Mouse (Mus musculus) gastrocnemius, adult 18-20 months (tissue): ENCODE measurements at regions not wholly inside any gene's neighbourhood (a gene's known extent, or its start where the extent isn't known, plus 50 kb on each side); places are given as distances from the start of the nearest gene placed in this dataset.
A peak's percentile ranks its signal among the peaks of the same experiment; 100 is the strongest.

Experiments used
- DNase-seq: peaks from one replicate; pipeline ENCODE4 v3.0.0; 2021; ENCODE audit warnings: low spot score

DNA sequence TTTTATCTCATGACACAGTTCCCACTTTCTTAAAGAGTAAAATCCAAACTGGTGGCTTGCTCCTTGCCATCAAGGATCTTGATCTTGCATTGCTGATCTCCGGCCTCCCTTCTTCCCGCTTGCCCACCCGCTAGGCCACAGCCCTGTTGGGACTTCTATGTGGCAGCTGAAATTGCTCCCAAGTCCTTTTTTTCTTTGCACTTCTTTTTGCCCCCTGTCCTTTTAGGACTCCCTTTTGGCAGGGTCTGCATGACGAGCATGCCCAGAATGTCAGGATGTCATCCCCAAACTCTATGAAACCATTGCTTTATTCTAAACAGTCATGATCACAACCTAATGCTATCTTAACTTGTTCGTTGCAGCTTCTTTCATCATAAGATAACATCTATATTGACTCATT is 588.6 kb downstream of the Tox3 start:
- DNase-seq = no peak

DNA sequence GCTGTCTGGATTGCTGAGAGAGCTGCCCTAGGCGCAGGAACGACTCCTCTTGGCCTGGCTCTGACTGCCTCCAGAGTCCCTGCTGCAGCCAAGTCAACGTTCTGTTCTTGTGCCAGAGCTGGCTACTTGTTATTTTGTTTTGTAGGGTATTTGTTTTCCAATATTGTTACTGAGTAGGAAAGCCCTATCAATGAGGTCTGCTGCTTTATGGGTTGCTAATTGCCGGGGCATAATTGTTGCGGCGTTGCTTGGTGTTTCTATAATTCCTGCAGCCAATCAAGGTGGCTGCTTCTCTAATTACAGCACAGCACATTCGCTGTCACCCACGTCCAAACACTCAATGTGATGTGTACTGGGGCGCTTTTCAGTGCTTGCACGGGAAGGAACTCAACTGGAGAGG is 589.4 kb downstream of the Tox3 start:
- no peak for DNase-seq

DNA sequence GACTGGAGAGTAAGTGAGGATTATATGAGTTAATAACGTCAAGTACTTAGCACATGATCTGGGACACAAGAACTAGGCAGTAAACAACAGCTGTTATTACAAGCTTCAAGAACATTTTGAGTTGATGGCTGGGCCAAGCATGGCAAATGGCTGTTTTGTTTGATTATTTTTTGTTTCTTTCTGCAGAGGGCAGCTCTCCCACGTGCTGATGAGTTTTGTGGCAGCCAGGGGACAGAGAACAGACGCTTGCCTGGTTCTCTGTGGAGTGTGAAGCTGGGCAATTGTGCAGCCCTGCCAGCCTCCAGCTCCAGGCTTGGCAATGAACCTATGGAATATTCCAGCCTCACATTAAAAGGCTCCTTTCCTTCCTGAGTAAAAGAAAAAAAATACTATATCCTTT is 592.2 kb downstream of the Tox3 start:
- no peak for DNase-seq

DNA sequence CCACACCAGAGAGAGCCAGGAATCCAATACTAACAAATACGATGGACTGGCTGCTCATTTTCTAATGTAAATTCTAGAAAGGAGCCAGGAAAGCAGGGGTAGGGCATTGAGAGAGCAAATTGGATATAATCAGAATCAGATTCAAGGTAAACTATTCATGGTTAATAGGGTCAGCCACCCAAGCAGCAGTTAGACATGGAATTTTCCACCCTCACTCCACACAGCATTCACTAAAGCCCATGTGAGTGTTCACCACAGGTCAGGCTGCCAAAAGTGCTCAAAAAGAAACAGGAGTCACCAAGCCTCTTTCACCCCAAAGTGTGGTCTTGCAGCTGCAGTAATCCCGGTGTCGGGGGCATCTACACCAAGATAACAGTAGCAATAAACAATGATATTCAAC is 596.9 kb downstream of the Tox3 start:
- no peak for DNase-seq

DNA sequence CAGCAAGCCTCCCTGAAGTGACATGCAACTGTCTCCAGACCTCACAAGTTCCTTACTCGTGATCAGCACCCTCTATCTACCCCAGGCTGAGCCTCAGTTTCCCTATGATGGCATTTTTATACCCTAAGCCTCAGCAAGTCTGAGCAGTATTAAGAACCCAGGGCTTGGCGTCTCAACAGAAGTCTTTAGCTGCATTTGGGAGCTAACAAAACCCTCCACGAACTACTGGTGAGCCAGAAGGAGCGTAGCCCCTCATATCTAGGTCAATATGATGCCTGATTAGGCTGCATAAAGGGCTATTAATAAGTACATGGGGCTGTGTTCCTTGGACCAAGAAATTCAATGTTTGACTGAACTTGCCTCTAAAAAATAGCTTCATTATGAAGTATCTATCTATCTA is 600.4 kb downstream of the Tox3 start:
- no peak for DNase-seq

DNA sequence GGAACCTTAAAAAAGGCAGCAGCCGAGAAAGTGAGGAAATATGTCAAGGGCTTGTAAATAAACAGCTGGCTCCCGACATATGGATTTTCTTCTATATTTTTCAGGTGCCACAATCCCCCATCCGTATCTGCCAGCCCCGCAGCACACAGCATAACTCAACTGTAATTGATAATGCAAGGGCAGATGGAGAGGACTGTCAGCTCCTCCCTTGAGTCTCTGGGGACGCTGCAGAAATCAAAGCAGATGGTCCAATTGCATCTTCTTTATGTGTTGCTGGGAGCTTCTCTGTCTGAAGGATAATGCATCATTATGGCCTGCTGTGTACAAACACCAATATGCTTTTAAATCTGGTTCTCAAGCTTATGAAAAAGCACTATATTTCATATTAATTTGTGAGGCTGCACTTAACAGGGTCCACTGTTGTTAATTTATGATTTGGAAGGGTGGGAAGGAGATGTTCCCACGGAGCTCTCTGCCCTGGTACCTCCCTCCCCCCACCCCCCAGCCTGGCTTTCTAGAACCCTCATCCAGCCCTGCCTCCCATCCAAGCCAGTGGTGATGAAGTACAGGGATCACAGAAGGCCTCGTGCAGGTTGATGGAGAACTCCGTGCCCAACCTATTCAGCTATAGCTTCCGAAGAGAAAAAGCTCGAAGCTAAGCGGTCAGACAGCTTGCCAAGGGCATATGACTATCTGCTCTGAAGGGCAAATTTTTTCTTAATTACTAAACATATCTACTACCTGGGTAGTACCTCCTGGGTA is 603.7 kb downstream of the Tox3 start:
- no peak for DNase-seq

DNA sequence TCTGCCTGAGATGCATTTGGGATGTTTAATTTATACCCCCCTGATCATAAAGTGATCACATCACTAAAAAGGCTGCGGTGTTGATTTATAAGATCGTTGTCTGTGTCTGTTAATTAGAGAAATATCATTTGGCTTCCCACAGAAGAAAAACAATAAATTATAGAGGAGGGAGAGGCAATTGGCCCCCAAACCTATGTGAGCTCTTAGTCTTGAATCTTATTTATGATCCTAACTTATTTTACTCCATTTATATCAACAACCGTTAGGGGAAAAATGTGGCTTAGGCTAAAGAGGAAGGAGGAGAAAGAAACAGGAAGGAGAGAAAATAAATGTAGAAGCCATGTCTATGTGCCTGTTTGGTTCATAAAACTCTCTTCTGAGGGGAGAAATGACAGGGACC is 609.5 kb downstream of the Tox3 start:
- DNase-seq = no peak

DNA sequence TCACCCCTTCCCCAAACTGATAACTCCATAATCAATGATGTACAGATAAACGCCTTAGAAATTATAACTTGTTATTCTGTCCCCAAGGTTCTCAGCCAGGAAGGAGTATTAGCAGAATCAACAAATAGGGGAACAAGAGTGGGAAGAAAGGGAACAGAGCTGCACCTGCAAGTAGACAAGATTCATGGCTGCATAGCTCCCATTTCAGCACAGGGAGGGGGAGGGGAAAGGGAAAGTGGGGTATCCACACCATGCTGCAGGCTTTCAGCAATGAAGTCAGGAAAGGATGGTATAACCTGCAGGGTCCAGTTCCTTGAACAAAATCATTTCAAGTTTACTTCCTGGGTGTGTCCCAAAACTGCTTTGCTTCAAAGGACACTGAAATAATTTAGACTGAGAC is 610.5 kb downstream of the Tox3 start:
- no peak for DNase-seq

DNA sequence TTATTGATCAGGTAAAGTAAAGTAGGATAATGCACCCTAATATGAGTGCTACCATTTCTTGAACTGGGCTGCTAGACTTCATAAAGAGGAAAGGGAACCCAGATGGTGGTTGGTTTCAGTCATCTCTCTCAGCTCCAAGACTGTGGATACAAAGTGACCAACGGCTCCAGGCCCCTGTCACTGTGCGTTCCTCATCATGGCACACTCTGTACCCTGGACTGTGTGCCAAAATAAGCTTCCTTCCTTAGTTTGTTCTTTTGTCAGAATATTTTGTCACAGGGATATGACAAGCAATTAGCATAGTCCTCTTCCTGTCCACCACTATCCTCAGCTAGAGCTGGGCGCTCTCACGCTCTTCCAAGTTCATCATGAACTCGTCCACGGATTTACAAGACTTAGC is 620.9 kb downstream of the Tox3 start:
- DNase-seq = no peak

DNA sequence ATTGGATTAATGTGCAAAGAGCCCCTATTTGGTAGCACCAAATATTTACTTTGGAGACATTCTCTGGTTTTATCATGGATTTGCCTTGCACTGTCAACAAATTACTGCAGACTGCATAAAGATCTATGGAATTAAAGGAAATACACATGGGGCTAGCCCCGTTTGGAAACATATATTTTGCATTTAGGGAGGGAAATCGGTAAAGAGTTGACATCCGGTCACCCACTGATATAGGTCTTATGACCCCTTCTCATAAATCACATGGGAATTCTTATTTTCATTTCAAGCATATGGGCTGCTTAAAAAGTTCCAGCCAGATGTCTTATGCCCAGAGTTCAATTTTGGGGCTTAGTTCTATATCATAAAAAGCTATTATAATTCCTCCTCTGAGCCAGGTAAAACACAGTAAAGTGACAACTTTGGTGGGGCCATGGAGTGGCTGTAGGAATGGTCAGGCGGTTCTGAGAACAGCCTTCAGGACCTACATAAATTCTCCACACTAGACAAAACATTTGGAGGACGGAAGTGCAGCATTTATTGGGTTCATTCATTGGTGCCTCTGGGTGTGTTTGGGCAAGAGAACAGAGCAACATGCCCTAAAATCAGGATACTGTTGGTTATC is 626.3 kb downstream of the Tox3 start:
- no peak for DNase-seq

DNA sequence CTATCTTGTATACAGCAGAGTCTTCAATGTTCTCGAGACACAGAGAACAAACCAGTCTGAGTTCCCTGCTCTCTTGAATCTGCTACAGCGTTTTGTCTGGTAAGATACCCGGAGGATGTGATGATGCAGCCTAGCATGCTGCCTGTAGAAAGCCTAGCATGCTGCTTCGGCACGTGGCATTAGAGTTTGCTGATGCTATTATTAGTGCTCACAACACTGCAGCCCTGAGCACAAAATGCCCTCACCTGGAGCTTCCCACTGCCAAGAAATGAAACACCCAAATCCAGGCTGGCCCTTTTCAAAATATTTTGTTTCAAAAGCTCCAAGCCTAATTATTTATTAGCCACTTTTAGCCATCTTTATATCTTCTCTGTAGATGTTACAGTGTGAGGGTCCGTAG is 634.3 kb downstream of the Tox3 start:
- no peak for DNase-seq

DNA sequence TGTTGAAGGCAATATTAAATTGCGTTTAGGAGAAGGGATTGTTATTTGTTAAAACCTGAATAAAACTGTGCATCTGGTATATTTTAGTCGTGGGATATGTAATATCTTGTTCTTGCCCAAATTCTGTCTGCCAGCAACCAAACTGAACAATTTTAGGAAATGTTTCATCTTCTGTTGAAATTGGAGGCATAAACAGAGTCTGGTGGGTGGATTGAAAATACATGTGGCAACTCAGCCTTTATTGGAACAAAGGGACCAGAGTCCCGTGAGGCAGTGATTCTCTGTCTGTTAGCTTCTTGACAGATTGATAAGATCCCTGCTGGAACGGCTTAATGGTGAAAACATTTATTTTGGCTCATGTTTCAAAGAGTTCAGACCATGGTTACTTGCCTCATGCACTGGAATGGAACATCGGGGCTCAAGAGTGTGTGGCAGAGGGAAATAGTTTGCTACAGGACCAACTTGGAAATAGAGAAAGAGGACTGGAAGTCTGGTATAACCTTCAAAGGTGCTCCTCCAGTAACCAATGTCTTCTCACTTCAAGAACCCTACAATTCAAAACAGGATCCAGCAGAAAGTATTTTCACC is 640.7 kb downstream of the Tox3 start:
- no peak for DNase-seq

DNA sequence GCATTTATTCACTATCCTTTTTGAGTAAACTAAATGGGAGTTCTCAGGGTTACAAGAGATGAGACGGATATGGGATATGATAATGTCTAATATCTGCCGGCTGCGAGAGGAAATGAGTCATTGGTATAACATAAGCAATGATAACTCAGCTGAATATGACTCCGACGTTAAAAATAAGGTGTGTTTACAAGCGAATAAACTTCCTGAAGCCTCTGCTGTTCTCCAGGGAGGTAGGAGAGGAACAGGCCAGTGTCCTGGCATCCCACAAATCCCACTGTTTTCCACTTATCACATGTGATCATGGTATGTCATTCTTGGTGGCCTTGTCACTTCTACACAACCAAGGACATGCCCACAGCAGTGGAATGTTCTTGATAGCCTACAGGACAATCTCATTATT is 641.7 kb upstream of the Sall1 start:
- DNase-seq = no peak

DNA sequence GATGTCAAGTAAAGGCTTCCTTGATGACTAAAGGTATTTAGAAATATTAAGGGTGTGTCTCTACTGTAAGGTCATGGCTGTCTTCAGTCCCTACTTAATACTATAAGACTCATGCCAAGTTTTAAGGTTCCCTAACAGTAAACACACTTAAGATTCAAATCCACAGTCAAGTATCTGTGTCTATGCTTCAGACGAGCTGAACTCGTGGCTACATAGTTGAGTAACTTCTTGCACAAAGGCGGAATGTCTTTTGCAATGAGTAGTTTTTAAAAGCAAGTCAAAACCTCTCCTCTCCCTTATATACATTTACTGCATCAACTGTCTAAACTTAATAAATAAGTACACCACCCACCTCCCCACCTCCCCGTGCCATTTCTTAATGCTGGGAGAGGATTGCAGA is 637.0 kb upstream of the Sall1 start:
- no peak for DNase-seq

DNA sequence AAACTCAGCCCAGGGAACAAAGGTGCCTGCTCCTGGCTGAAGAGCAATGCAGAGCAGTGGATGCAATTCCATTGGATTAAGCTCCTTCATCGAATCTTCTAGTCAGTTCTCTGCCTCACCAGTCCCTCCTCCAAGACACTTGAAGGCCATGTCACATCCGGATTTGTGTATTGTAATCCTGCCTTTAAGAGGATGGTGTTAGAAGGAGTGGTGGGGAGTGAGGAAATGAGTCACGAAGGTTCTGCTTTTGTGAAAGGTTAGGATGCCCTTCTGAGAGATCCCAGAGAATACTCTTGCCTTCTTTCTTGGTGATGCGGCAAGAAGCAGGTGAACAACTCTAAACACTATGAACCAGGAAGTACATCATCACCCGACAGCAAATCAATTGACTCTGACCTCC is 636.4 kb upstream of the Sall1 start:
- DNase-seq = no peak

DNA sequence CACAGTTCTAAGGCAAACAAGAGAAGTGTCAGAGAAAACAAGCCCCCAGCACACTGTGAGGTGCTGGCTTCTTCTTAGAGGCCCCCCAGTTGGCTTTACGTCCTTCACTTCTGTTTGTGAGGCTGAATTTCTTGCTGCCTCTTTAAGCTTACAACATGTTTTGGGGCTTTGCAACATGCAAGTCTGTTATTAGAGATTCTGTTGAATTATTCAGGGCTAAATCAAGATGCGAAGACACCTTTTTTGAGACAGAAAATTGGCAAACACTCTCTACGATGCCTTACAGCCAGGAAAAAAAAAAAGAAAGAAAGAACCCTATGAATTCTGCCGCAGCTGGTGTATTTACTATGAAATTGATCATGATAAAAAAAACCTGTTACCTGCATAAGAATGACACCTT is 635.6 kb upstream of the Sall1 start:
- DNase-seq = no peak

DNA sequence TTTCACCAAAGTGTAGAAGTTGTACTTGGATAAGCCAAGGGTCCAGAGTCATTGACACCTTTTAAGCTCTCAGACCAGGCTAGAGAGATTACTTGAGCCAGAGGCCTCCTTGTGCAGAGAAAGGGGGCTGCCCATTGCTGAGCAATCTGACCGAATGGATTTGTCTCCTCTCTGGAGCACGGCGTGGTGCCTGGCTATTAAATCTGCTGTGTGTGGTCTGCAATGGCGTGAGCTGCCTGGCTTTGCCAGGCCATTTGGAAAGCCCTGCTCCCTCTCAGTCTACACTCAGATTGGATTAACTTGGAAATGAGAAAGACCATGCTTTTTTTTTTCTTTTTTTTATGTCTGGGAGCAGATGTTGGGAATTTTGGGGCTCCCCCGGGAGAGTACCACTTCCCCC is 633.3 kb upstream of the Sall1 start:
- DNase-seq = no peak

DNA sequence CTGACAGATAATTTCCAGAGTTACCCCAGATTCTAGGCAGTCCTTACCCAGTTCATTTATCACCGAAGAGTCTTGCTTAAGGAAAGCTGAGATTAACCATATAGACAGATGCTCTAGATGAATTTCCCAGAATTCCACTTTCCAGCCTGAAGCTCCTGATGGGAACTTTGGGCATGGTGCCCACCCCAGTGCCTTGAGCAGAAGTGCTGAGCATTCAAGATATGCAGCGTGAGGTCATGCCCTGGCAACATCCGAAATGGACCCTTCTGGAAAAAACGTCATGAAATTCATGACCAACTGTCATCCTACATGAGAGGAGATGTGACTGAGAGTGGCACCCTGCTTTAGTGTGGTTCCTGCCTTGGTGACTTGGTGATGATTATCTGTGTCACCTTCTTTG is 629.9 kb upstream of the Sall1 start:
- no peak for DNase-seq

DNA sequence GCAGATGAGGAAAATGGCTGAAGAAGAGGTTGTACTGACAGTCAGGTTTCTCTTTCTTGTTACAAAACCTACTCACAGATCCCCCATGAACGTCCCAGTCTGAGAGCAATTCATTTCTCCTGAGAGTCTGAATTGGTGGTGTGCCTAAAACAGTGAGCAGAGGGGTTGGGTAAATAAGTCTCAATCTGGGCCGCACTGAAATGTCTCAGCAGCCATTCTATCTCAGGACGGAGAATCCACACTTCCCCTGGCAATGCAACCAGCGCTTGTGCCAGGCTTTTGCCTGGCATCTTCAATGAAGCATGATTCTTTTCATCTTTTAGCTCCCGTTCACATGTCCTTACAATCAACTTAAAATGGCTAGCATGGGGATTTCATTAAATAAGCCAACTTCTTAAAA is 628.7 kb upstream of the Sall1 start:
- DNase-seq = no peak

DNA sequence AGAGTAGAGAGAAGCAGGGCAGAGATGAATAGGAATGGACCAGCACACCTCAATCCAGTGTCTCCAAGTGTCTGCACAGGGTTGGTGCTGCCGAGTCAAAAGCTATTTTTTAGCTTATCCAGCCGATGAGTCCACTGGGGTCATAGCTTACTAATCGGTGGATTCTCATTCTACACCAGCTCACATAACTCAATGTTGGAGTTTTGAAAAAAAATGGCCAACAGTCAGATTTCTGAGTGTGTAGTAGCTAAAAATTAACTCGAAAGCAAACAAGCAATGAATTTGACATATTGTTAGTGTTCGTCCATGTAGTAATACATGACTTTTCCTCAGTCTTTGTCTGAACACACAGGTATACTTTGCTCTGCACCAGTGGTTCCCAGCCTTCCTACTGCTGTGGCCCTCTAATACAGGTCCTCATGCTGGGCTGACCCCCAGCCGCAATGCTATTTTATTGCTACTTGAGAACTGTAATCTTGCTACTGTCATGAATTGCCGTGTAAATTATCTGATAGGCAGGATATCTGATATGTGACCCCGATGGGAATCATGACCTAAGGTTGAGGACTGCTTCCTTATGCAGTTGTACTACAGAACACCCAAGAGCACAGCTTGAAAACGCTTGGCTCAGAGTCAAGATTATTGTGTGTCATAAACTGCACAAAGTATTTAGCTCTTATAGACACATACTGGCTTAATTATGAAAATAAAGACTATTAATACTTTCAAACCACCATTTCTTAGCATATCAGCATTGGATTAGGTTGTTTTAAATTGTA is 621.1 kb upstream of the Sall1 start:
- DNase-seq = no peak

DNA sequence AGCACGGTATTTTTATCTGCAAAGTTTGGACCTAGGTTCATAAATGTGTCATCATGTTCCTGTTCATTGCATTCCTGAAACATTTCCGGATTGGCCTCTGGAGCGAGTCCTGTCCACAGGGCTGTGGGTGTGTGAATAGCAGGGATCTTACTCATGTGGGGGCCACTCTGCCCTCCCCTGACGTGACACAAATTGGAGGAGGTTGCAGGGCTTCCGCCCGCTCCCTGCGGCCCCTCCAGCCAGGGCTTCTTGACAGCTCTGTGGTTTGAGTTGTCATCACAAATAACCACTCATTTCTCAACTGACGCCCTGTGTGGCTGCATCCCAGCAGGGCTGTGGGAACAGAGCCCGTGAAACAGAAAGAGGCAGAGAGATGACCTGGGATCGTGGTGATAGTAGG is 619.9 kb upstream of the Sall1 start:
- DNase-seq = peak; percentile 29
